Mouse (Mus musculus) lung, adult 2 months (tissue): ENCODE data around the gene Asic3.

ENCODE experiments used
- CTCF ChIP-seq: fragments of 200-500 bp; IDR thresholded peaks from 2 replicates; pipeline ENCODE4 v1.5.1; 2011; ENCODE audit warnings: mild to moderate bottlenecking, low read length, control low read depth; ENCODE audit not compliant: insufficient read depth
- POLR2A ChIP-seq: fragments of 200-500 bp; IDR thresholded peaks from 2 replicates; pipeline ENCODE4 v1.6.1; 2011; ENCODE audit warnings: low read depth, mild to moderate bottlenecking, control low read depth, low read length, borderline replicate concordance; ENCODE audit errors: extremely low read depth

DNA sequence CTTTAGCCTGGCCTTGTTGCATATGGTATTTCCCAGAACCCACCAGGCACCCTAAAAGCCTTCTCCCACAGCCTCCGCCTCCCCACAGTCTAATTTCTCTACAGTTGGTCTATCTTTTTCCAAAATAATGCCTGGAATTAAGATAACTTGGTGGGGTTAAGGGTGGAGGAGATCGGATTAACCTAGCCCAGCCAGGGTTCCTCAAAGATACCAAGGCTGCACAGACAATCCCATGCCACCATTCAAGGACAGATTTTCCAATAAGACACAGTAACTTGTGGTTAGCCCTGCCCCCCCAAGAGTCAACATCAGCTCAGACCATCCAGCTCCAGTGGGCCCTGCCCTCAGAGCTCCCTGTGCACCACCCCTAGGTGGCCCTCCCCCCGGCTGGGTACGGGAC is 32.7 kb upstream of the Asic3 start:
- TF ChIP-seq CTCF (no peak), POLR2A (no peak)
